Mouse (Mus musculus): Measurements from ENCODE around the gene Prelp. TPM values are rescaled to one million over a fixed set of nuclear protein-coding genes. Genes with fewer than 3 reads are reported as not detected.

Gene Prelp
- polyA plus RNA-seq, 1 experiment from 2014 or later: 0.04 TPM

DNA sequence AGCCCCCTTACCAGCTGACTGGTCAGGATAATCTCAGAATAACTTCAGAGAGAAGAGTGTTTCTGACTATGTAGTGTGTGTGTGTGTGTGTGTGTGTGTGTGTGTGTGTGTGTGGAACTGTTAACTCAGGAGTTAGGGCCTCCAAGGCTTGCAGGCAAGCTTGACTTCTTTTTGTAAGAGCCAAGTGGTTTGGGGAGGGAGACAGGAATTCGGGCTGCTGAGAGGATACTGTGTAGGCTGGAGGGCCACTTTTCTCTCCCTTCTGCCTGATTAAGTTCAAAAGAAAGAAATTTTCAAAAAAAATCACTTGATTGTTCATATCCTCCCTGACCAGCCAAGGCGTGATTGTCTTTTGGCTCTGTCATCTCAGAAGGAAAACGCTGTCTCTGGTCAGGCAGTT lies 813 bp downstream of the Prelp start:
- H3K4me3 ChIP-seq (ENCODE audit: inconsistent target): no peak overlapping the region
- no peaks in the 10 kb centered on the region for H3K36me3 ChIP-seq (ENCODE audit: inconsistent target)
- WGBS (ENCODE audit: missing documents): 87% methylated on average over 3 of the region's 3 CpGs
- no peak overlapping the region for H3K27ac ChIP-seq
- H3K79me2 ChIP-seq (ENCODE audit: inconsistent target): no peaks in the 10 kb centered on the region

DNA sequence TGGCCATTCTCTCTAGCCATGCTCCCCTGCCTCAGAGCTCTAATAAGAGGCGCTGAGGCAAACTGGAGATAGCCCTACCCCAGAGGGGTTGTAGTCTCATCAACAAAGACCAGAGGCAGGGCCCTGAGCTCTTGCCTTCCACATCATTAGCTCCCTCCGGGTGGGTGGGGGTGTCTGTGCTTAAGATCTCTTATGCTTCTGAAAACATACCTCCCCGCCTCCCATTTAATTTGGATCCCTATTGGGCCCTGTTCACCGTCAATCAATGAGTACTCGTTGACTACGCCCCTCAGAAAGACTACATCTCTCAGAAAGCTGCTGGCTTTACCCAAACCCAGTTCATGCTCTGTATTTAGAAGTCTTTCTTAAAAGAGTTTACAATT lies 3.1 kb downstream of the Prelp start:
- Histone ChIP-seq H3K27ac (no peak overlapping the region), H3K4me3 (ENCODE audit: inconsistent target) (no peak overlapping the region), H3K36me3 (ENCODE audit: inconsistent target) (no peaks in the 10 kb centered on the region), H3K79me2 (ENCODE audit: inconsistent target) (no peaks in the 10 kb centered on the region)
- WGBS (ENCODE audit: missing documents): 80% methylated on average over 6 of the region's 6 CpGs

DNA sequence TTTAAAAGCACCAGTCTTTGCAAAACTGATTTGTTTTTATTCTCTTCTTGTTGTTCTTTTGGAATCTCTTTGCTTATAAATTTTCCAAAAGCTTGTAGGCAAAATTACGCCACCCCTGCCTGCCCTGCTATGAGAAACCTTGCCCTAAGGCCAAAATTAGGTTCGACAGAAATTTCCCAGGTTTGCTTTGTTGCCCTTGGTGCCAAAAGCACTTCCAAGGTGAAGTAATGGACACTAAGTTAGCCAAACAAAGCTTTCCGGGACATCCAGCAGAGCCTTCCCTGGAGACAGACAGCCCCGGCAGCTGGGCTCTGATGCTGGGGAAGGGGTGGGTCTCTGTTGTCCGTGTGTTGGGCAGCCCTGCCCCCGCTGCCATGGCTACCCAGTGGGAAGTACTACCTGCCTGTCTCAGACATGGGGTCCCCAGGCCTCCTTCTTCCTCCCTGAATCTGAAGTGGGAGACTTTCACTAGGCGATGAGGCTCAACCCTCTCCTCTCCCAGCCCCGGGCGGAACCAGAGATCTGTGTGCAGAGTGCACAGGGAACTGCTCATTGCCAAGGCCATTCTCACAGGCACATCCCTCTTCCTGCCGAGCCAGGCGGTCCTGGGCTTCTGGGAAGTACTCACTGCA lies 3.6 kb downstream of the Prelp start:
- Histone ChIP-seq H3K27ac (no peak overlapping the region), H3K4me3 (ENCODE audit: inconsistent target) (no peak overlapping the region), H3K36me3 (ENCODE audit: inconsistent target) (no peaks in the 10 kb centered on the region), H3K79me2 (ENCODE audit: inconsistent target) (no peaks in the 10 kb centered on the region)
- WGBS (ENCODE audit: missing documents): 82% methylated on average over 11 of the region's 11 CpGs

DNA sequence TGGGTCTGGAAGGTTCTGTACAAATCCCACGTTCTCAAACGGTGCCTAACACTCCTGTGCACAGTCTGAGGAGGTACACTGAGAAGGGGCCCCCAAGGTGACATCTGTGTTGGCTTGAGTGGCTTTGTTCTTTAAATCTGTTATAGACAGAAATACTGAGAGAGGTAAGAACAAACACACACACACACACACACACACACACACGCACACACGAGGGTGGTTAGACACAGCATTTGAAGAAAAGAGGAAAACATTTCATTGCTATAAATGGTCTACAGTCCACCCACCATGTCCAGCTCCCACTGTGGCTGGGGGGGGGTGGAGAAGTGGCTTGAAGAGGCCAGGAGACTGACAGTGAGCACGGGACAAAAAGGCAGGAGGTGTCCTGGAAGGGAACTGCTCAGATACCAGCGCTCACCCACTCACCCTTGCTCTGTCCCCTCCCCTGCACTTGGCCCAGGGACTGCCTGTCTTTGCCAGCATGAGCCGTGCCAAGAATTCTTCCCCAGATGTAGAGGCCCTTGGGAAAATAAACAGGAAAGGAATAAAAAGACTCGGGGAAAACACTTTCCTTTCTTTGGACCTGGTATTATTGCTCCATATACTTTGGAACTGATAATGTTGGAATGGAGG lies 5.4 kb downstream of the Prelp start:
- 66% methylated on average over 8 of the region's 8 CpGs for WGBS (ENCODE audit: missing documents)
- Histone ChIP-seq H3K4me3 (ENCODE audit: inconsistent target) (no peak overlapping the region), H3K79me2 (ENCODE audit: inconsistent target) (no peaks in the 10 kb centered on the region), H3K36me3 (ENCODE audit: inconsistent target) (no peaks in the 10 kb centered on the region), H3K27ac (no peak overlapping the region)

DNA sequence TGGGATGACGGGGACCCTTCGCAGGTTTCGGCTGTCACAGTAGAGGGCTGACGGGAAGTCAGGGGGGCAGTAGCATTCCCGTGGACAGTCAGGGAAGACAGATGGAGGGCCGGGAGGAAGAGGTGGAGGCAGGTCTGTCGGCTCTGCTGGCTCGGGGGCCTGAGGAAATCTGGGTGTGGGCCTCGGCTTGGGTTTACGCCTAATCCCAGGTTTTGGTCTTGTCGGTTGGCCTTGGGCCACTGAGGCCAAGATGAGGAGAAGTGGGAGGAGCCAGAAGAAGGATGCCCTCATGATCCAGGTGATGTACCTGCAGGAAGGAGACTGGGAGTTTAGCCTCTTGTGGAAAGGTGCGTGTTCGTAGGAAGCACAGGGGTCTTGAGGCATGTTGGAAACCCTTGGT lies 6.1 kb downstream of the Prelp start:
- Histone ChIP-seq H3K79me2 (ENCODE audit: inconsistent target) (no peaks in the 10 kb centered on the region), H3K36me3 (ENCODE audit: inconsistent target) (no peaks in the 10 kb centered on the region), H3K4me3 (ENCODE audit: inconsistent target) (no peak overlapping the region), H3K27ac (no peak overlapping the region)
- 89% methylated on average over 13 of the region's 13 CpGs for WGBS (ENCODE audit: missing documents)

DNA sequence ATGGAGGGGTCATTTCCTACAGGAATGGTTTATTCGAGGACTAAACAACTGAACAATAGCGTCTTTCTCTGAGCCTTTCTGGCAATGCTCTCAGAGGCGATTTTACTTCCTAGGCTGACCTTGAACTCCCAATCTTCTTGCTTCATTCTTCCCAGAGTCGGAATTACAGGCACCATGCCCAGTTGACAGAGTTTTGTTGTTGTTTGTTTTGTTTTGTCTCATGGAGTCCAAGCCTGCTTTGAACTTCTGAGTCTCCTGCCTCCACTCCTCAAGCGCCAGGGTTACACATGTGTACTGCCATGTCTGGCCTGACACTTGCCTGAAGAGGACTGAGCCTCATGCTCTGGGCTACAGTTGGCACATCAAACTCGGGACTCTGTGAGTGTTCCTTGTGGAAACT lies 8.2 kb downstream of the Prelp start:
- H3K4me3 ChIP-seq (ENCODE audit: inconsistent target): no peak overlapping the region
- no peak overlapping the region for H3K27ac ChIP-seq
- H3K79me2 ChIP-seq (ENCODE audit: inconsistent target): no peaks in the 10 kb centered on the region
- 89% methylated on average over 6 of the region's 6 CpGs for WGBS (ENCODE audit: missing documents)
- H3K36me3 ChIP-seq (ENCODE audit: inconsistent target): no peaks in the 10 kb centered on the region

DNA sequence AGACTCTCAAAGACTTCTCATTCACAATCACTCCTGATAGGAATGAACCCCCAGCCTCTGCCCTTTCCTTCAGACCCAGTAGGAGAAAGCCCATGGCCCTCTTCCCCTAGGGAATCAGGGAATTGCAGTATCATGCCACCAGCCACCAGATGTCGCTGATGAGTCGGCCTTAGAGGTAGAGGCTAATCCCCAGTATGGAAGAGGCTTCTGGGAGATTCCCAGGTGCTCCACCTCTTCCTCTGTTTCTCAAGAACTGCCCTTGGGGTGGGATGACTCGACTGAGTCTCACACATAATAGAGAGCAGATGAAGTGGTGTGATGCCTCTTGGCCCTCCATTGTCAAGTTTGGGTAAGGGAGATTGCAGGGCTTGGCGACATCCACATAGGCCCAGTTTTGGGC lies 9.8 kb downstream of the Prelp start:
- H3K36me3 ChIP-seq (ENCODE audit: inconsistent target): no peaks in the 10 kb centered on the region
- no peak overlapping the region for H3K4me3 ChIP-seq (ENCODE audit: inconsistent target)
- H3K27ac ChIP-seq: no peak overlapping the region
- H3K79me2 ChIP-seq (ENCODE audit: inconsistent target): no peaks in the 10 kb centered on the region
- 25% methylated on average over 4 of the region's 4 CpGs for WGBS (ENCODE audit: missing documents)

DNA sequence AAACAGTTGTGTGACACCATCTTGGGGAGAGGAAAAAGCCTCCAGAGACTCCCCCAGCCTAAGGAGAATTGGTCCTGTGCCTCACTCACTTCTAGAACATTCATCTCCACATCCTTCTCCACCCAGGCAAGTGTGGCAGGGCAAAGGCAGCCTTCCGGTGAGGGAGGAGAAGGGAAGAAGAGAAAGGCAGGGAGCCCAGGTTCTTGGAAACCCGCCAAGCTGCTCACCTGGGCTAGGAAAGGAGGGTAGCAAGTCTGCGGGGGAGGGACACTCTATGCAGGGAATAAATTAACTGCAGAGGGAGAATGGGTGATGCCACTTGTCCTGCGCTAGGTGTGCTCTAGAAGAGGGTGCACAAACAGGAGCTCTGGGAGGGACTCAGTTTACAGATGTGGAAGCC lies 10.2 kb downstream of the Prelp start:
- H3K36me3 ChIP-seq (ENCODE audit: inconsistent target): no peaks in the 10 kb centered on the region
- no peak overlapping the region for H3K4me3 ChIP-seq (ENCODE audit: inconsistent target)
- H3K79me2 ChIP-seq (ENCODE audit: inconsistent target): no peaks in the 10 kb centered on the region
- H3K27ac ChIP-seq: no peak overlapping the region
- 87% methylated on average over 4 of the region's 4 CpGs for WGBS (ENCODE audit: missing documents)

DNA sequence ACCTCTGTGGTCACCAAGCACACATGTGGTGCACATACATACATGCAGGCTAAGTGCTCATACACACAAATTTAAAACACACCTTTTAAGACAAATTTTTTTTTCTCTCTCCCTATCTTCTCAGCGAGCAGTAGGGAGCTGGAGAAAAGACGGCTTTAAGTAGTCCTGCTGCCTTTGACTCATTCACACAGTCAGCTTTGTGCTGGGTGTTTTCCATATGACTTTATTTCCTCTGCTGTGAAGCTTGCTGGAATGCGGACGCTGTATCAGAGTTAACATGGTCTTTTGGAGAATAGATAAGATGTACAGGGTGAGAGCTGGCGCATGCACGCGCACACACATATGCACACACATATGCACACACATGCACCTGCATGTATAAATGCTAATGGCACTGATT lies 11.1 kb downstream of the Prelp start:
- H3K79me2 ChIP-seq (ENCODE audit: inconsistent target): no peaks in the 10 kb centered on the region
- no peak overlapping the region for H3K27ac ChIP-seq
- 95% methylated on average over 7 of the region's 7 CpGs for WGBS (ENCODE audit: missing documents)
- H3K36me3 ChIP-seq (ENCODE audit: inconsistent target): no peaks in the 10 kb centered on the region
- no peak overlapping the region for H3K4me3 ChIP-seq (ENCODE audit: inconsistent target)

DNA sequence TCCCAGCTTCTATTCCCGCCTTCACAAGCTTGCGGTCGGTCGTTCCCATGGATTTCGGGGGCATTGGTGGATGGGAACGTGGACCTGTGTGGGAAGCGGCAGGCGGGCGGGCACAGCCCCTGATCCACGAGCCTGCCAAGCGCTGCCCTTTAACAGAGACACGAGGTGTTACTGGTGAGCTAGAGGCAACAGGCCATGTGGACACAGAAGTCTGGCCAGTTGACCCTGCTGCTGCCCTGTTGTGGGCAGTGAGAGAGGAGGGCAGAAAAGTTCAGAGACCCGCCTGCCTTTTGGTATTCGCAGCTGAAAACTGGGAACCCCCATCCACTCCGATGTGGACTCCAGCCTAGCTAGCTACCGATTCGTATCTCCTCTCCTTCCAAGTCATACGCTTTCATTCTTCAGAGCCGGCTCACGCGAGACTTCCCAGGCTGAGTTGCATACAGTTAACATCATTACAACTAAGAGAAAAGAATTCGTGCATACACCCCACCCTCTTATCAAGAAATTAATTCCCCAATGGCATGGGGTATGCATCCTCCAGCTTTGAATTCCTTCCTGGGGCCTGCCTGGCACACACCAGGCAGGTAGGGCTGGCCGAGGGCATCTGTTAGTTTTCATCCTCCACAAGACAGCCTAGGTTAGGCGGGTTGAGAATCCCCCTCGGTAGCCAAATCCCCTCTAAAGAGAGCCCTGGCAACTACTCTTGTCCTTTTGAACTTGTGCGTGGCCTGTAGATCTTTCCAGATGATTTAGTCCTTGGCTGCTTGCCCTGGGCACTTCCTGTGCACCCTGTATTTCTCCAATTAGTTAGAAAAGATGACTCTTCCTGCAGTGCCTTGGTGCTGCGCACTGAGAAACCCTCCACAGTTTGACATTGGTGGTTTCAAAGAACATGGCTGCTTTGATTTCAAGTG lies 12.3 kb downstream of the Prelp start:
- no peaks in the 10 kb centered on the region for H3K36me3 ChIP-seq (ENCODE audit: inconsistent target)
- H3K79me2 ChIP-seq (ENCODE audit: inconsistent target): no peaks in the 10 kb centered on the region
- H3K27ac ChIP-seq: no peak overlapping the region
- 11% methylated on average over 26 of the region's 27 CpGs for whole genome bisulfite sequencing (ENCODE audit: missing documents)
- no peak overlapping the region for H3K4me3 ChIP-seq (ENCODE audit: inconsistent target)

DNA sequence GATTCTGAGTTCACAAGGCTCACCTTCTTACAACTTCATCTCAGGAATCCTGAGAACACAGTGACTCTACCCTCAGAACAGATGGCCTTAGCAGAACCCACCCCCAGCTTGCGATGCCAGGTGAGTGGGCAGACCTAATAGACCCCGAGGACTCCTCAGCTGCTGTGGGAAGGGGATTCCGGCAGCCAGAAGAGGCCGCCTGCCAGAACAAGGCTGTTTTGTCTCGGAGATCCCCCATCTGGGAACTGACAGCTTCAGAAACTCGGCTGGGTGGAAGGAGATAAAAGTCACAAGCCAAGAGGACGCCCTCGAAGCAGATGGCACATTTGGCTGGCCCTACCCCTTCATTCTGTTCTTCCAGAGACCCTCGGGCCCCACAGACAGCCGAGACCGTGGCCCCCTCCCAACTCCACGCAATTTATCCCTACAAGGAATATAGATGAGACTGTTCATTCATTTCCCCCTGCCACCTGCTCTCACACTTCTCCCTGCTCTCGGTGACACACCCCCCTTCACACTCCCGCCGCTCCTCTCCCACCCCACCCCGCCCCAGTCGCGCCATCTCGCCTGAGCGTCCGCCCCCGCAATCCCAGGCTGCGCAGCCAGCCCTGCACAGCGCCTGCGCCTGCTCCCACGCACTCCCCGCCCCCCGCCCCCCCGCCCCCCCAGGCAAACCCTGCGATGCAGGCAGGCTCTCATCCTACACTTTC lies 13.1 kb downstream of the Prelp start, which contains the start of gene Optc:
Optc (minus strand) TSS at position 51 of the 710 bp plus-strand sequence.
- H3K27ac ChIP-seq: no peak within 1 kb of the TSS
- H3K36me3 ChIP-seq (ENCODE audit: inconsistent target): no peaks in the 10 kb centered on the region
- WGBS (ENCODE audit: missing documents): 12% methylated on average over 25 of the region's 30 CpGs
- H3K4me3 ChIP-seq (ENCODE audit: inconsistent target): no peak within 1 kb of the TSS
- no peaks in the 10 kb centered on the region for H3K79me2 ChIP-seq (ENCODE audit: inconsistent target)

DNA sequence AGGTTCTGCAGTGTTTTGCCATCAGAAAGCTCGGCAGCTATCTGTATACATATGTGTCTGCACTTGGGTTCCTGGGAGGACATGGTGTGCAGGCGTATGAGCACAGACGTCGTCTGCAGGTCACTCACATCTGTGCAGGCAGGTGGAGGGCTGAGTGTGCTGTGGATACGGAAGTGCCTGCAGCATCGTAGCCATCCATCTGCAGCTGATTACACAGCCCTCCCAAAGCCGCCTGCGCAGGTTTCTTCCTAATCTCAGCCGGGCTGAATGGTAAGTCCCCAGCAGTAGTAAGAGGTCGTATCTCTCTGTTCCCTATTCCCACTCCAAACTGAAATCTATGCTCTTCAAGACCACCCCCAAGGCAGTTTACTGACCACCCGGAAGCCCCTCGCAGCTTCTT lies 14.8 kb downstream of the Prelp start:
- H3K27ac ChIP-seq: no peak overlapping the region
- no peaks in the 10 kb centered on the region for H3K79me2 ChIP-seq (ENCODE audit: inconsistent target)
- no peak overlapping the region for H3K4me3 ChIP-seq (ENCODE audit: inconsistent target)
- 91% methylated on average over 10 of the region's 12 CpGs for WGBS (ENCODE audit: missing documents)
- H3K36me3 ChIP-seq (ENCODE audit: inconsistent target): no peaks in the 10 kb centered on the region

DNA sequence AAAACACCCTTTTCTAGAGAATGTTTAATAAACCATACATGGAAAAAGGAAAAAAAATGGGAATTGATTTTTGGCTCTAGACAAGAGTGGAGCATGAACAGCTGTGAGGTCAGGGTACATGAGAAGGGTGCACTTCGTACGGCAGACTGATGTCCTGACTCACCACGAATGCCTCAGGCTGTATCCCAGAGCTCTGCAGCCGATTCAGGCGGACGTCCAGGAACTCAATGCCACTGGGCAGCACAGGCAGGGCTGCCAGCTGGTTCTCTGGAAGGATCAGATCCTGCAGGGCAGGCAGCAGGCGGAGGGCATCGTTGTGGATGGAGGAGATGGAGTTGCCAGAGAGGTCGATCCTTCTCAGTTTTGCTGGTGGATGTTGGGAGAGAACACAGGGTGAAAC lies 20.4 kb downstream of the Prelp start:
- Histone ChIP-seq H3K27ac (no peak overlapping the region), H3K36me3 (ENCODE audit: inconsistent target) (no peaks in the 10 kb centered on the region), H3K79me2 (ENCODE audit: inconsistent target) (no peaks in the 10 kb centered on the region), H3K4me3 (ENCODE audit: inconsistent target) (no peak overlapping the region)
- WGBS (ENCODE audit: missing documents): 96% methylated on average over 7 of the region's 9 CpGs

DNA sequence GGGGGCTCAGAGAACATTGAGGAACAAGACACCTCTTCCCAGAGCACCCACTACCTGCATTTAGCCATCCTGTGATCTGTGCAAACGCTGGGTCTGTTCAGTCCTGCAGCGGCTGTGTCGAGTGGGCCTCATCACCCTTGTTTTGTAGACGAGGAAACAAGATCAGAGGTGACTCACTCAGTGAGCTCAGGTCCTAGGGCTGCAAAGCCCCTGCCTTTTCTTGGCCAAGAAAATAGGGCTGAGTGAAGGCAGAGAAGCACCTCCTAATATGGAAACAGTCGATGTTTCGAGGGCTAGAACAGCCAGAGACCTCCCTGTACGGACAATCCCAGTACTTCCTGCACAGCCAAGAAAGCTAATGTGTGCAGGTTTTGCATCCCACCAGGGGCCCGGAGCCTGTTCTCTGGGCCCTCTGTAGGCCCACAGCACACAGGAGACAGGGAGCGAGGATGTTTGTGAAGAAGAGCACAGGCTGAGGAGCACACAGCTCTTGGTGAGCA lies 22.1 kb downstream of the Prelp start:
- Histone ChIP-seq H3K27ac (no peak overlapping the region), H3K79me2 (ENCODE audit: inconsistent target) (no peaks in the 10 kb centered on the region), H3K4me3 (ENCODE audit: inconsistent target) (no peak overlapping the region), H3K36me3 (ENCODE audit: inconsistent target) (no peaks in the 10 kb centered on the region)
- WGBS (ENCODE audit: missing documents): 92% methylated on average over 9 of the region's 9 CpGs
